ENCODE assay signal across 8 mouse cellular contexts in the genomic region with DNA sequence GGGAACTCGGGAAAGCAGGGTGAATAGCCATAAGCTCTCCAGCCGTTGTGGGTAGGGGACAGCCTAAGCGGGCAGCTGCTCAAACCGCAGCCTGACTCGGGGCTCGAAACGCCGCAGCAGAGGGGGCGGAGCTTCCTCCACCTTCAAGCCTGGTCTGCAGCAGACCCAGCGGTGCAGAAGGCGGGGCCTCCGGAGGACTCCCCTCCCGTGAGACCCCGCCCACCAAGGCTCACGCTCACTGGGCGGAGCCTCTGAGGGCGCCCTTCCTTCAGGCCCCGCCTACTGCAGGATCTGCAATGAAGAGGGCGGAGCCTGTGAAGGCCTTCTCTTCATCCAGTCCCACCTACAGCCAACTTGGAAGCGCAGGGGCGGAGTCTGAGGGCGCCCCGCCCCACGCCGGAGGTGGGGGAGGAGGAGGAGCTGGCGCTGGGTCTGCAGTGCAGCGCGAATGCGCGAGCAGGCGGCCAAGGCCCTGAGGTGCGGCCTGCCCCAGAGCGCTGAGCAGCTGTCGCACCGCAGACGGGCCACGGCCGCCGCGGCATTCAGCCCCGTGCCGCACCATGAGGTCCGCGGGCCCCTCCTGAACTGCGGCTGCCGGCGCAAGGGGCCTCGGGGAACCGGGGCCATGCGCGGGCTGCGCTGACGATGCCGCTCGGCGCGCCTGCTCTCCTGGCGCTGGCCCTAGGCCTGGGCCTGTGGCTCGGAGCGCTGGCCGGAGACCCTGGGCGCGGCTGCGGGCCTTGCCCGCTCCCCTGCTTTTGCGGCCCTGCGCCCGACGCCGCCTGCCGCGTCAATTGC. TPM values are rescaled to one million over a fixed set of nuclear protein-coding genes. Genes with fewer than 3 reads are reported as not detected.
A peak's percentile ranks its signal among the peaks of the same experiment; 100 is the strongest.
DNase-seq lines count a peak whose midpoint lies in the region; ATAC-seq lines count a peak whose summit lies in the region.

A gene (plus strand): TSS at position 217 of the 798 bp plus-strand sequence.

- peaks cover 3% of the 10 kb centered on the region; the same call in 1 of the 2 replicates for H3K4me1 ChIP-seq in brown adipose tissue, adult 24 weeks (ENCODE audit: control insufficient read depth, insufficient read depth, insufficient read length, low read length)
- peaks cover 32% of the 10 kb centered on the region for H3K4me1 ChIP-seq in heart, embryonic 13.5 days
- peaks cover 41% of the 10 kb centered on the region for H3K4me1 ChIP-seq in liver, embryonic 12.5 days
- H3K4me1 ChIP-seq in stomach, embryonic 15.5 days: peaks cover 19% of the 10 kb centered on the region

- H3K27ac ChIP-seq in brown adipose tissue, adult 24 weeks (replicated peaks; ENCODE audit: low read depth, low read length): peak within 1 kb of the TSS; percentile 47
- H3K27ac ChIP-seq in heart, embryonic 13.5 days (replicated peaks): peak within 1 kb of the TSS; percentile 97
- H3K27ac ChIP-seq in liver, embryonic 12.5 days: peak within 1 kb of the TSS; percentile 93
- peak within 1 kb of the TSS; percentile 95 for H3K27ac ChIP-seq in stomach, embryonic 15.5 days

- H3K4me3 ChIP-seq in brown adipose tissue, adult 24 weeks (ENCODE audit: insufficient read depth, low read depth, low read length): peak within 1 kb of the TSS; percentile 76
- H3K4me3 ChIP-seq in heart, embryonic 13.5 days: peak within 1 kb of the TSS; percentile 92
- peak within 1 kb of the TSS; percentile 80 for H3K4me3 ChIP-seq in liver, embryonic 12.5 days
- H3K4me3 ChIP-seq in stomach, embryonic 15.5 days (replicated peaks): peak within 1 kb of the TSS; percentile 78

- under 1% methylated on average over 70 of the region's 72 CpGs for WGBS in heart, embryonic 13.5 days
- WGBS in liver, embryonic 12.5 days (ENCODE audit: insufficient replicate concordance): under 1% methylated on average over 72 of the region's 72 CpGs
- 0% methylated on average over 67 of the region's 72 CpGs for WGBS in stomach, embryonic 15.5 days

- ATAC-seq in heart, embryonic 13.5 days (ENCODE audit: extremely low read depth, insufficient number of reproducible peaks, low FRiP score, low TSS enrichment): peak; percentile 97
- peak; percentile 90 for ATAC-seq in liver, embryonic 12.5 days
- peak; percentile 94 for ATAC-seq in stomach, embryonic 15.5 days (ENCODE audit: insufficient read depth, low FRiP score, low read depth)

- peaks cover 2% of the 10 kb centered on the region; the same call in 1 of the 2 replicates for H3K27me3 ChIP-seq in heart, embryonic 13.5 days (replicated peaks)
- peaks cover 2% of the 10 kb centered on the region for H3K27me3 ChIP-seq in liver, embryonic 12.5 days (replicated peaks)
- H3K27me3 ChIP-seq in stomach, embryonic 15.5 days (replicated peaks): no peaks in the 10 kb centered on the region

- no peaks in the 10 kb centered on the region for H3K36me3 ChIP-seq in heart, embryonic 13.5 days
- H3K36me3 ChIP-seq in liver, embryonic 12.5 days: no peaks in the 10 kb centered on the region
- no peaks in the 10 kb centered on the region for H3K36me3 ChIP-seq in stomach, embryonic 15.5 days

- peak; percentile 100 for DNase-seq in CD4-positive, CD25-positive, alpha-beta regulatory T cell, adult 2 months (ENCODE audit: low read depth, low spot score)
- DNase-seq in fat pad, adult 2 months (ENCODE audit: extremely low read depth, low read depth, low spot score): peak; percentile 92
- peak; percentile 99 for DNase-seq in kidney, postnatal 10 days
- DNase-seq in natural killer cell, adult 2 months (ENCODE audit: low spot score in 2 of 2): peak; percentile 96 to 99

- peak within 1 kb of the TSS; percentile 94 for H3K4me2 ChIP-seq in heart, embryonic 13.5 days
- peak within 1 kb of the TSS; percentile 97 for H3K4me2 ChIP-seq in liver, embryonic 12.5 days
- H3K4me2 ChIP-seq in stomach, embryonic 15.5 days: peak within 1 kb of the TSS; percentile 66

- H3K9me3 ChIP-seq in heart, embryonic 13.5 days: no peaks in the 10 kb centered on the region
- no peaks in the 10 kb centered on the region for H3K9me3 ChIP-seq in liver, embryonic 12.5 days (replicated peaks)
- no peaks in the 10 kb centered on the region for H3K9me3 ChIP-seq in stomach, embryonic 15.5 days

- peak within 1 kb of the TSS; percentile 97 for H3K9ac ChIP-seq in heart, embryonic 13.5 days
- peak within 1 kb of the TSS; percentile 90 for H3K9ac ChIP-seq in liver, embryonic 12.5 days
- peak within 1 kb of the TSS; percentile 84 for H3K9ac ChIP-seq in stomach, embryonic 15.5 days

RNA-seq across cellular contexts. Expression of the gene that starts here (rescaled TPM):
- polyA plus RNA-seq in brown adipose tissue, adult 24 weeks (2012; ENCODE audit: insufficient read depth, insufficient read length, missing spikeins): 8.2 and 10.1 TPM in 2 replicates
- 10.9 and 14.2 TPM in 2 replicates for polyA plus RNA-seq in heart, embryonic 13.5 days (2015; fragmentation: Nextera tagmentation; extraction: Ambion mirVana)
- polyA plus RNA-seq in liver, embryonic 12.5 days (2016; fragmentation: Nextera tagmentation; extraction: Ambion mirVana): 6.0 and 6.5 TPM in 2 replicates
- 27.3 and 29.0 TPM in 2 replicates for polyA plus RNA-seq in stomach, embryonic 15.5 days (2015; fragmentation: Nextera tagmentation; extraction: Ambion mirVana)

Comparison
In these comparisons a context has a peak if more than half of its experiments do, and no peak if none do; other contexts are left out.
1. Peak in every context shown above with its lines: DNase-seq, ATAC-seq, H3K4me3 ChIP-seq and H3K27ac ChIP-seq.
2. H3K27ac ChIP-seq: peak in every context shown above with its lines; median percentile 97 in heart, embryonic 13.5 days; 95 in stomach, embryonic 15.5 days; 93 in liver, embryonic 12.5 days; 47 in brown adipose tissue, adult 24 weeks.